Mouse (Mus musculus): ENCODE results near the gene Rcn3.

DNA sequence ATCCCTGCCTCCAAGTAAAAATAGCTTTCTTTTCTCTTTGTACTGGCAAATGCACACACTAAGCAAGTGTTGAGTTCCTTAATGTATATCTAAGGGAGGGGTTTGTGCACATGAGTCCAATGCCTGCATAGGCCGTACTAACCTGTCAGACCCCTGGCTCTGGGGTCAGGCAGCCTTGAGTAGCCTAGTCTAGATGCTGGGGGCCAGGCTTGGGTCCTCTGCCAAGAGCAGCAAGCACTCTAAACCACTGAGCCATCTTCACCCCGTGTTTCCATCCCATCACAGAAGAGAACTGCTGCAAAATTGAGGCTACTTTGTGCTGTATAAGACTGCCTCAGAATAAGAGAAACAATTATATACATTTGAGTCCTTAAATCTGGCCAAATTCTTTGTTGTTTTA is 14.2 kb downstream of the Rcn3 start:
- TF ChIP-seq CTCF (IDR thresholded peaks at IDR 0.05) = no peak
- TF ChIP-seq EP300 (IDR thresholded peaks at IDR 0.05) = no peak

All from lung, postnatal 0 days (tissue).